Mouse (Mus musculus) limb, embryonic 10.5 days (tissue): ENCODE results near the gene Mettl6. TPM values are rescaled to one million over a fixed set of nuclear protein-coding genes. Genes with fewer than 3 reads are reported as not detected.
"Not testable (repeated sequence)": the region's sequence is repeated elsewhere in the genome, so short reads cannot be mapped to it uniquely, and the experiment has no call there.

Source experiments
- DNase-seq: peaks from one replicate; pipeline ENCODE4 v3.0.0-alpha.2; 2017; ENCODE audit warnings: low spot score
- H3K27ac ChIP-seq: fragments of 300-500 bp; sonication (generic); 2 replicates; pipeline ENCODE4 v1.5.1; 2016; ENCODE audit warnings: mild to moderate bottlenecking
- H3K27me3 ChIP-seq: fragments of 300-500 bp; sonication (generic); 2 replicates; pipeline ENCODE4 v1.6.1; 2016; ENCODE audit warnings: low read depth, mild to moderate bottlenecking; ENCODE audit not compliant: poor library complexity, severe bottlenecking
- H3K36me3 ChIP-seq: fragments of 300-500 bp; sonication (generic); 2 replicates; pipeline ENCODE4 v1.6.1; 2016; ENCODE audit warnings: mild to moderate bottlenecking, moderate library complexity
- H3K4me1 ChIP-seq: fragments of 300-500 bp; sonication (generic); 2 replicates; pipeline ENCODE4 v1.6.1; 2016
- H3K4me3 ChIP-seq: fragments of 300-500 bp; sonication (generic); 2 replicates; pipeline ENCODE4 v1.5.1; 2016; ENCODE audit warnings: mild to moderate bottlenecking, moderate library complexity
- H3K9me3 ChIP-seq: fragments of 300-500 bp; sonication (generic); replicated peaks from 2 replicates; pipeline ENCODE4 v1.6.1; 2016; ENCODE audit warnings: mild to moderate bottlenecking
- WGBS: fragments of 180-500 bp; shearing (Covaris S2); methylation state at CpG from one replicate; pipeline ENCODE4 v1.1.7; 2016; 5-methylcytosine and 5-hydroxymethylcytosine counted together
- polyA plus RNA-seq: library from polyadenylated mRNA; unstranded; fragments of >200 nt; fragmentation: Nextera tagmentation; extraction: Ambion mirVana; gene quantifications from 2 replicates; pipeline ENCODE4 v1.2.1, GENCODE M21; 2016

Mettl6 gene
- polyA plus RNA-seq, 1 experiment from 2014 or later = 85.8 TPM

DNA sequence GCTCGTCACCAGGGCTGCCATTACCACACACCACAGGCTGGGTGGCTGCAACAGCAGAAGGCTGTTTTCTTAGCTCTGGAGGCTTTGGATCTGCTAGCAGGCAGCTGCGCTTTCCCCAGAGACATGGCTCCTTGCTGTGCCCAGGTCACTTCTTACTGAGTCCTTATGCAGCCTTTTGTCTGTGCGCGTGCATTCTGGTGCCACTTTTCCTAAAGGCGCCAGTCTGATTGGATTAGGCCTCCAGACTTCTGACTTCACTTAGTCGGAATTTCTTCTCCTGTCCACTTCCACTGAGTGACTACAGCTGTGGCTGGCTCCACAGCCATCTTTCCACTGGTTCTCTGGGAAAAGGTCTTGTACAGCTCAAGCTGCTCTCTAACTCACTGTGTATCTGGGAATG, 32.0 kb downstream of the Mettl6 start:
- WGBS = 88% methylated on average over 6 of the region's 6 CpGs
- Histone ChIP-seq H3K4me3 (no peak overlapping the region), H3K9me3 (no peaks in the 10 kb centered on the region), H3K27ac (peak overlapping the region; percentile 46; the same call in 1 of the 2 replicates), H3K27me3 (no peaks in the 10 kb centered on the region), H3K36me3 (no peaks in the 10 kb centered on the region), H3K4me1 (peaks cover 22% of the 10 kb centered on the region)
- DNase-seq = no peak

DNA sequence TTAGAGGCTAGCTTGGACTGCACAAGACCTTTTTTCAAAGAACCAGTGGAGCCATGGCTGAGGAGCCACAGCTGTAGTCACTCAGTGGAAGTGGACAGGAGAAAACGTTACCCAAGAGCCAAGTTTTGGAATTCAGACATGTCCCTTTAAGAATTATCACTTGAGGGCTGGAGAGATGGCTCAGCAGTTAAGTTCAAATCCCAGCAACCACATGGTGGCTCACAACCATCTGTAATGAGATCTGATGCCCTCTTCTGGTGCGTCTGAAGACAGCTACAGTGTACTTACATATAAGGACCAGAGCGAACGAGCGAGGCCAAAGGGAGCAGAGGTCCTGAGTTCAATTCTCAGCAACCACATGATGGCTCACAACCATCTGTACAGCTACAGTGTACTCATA, 32.6 kb downstream of the Mettl6 start:
- not testable (repeated sequence) for H3K27ac ChIP-seq, H3K4me3 ChIP-seq, H3K27me3 ChIP-seq, H3K36me3 ChIP-seq, H3K9me3 ChIP-seq, DNase-seq
- peaks cover 29% of the 10 kb centered on the region for H3K4me1 ChIP-seq
- WGBS = 76% methylated on average over 5 of the region's 5 CpGs

DNA sequence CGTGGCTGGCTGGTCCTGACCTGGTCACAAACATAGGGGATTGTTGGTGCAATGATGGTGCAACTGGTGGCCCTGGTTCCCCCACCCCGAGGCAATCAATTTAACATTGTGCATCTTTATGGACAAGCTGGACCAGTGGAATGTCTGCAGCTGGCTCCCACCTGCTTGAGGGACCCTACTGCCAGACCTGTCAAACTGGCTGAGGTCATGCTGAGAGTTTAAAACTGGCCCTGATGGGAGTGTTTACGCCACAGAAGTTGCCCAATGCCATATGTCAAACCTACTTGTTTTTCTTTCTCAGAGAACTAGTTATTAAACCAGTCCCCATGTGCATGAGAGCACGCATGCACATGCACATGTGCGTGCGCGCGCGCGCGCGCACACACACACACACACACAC, 36.8 kb downstream of the Mettl6 start:
- Histone ChIP-seq H3K36me3 (no peaks in the 10 kb centered on the region), H3K4me3 (no peak overlapping the region), H3K27ac (peak overlapping the region; percentile 64; the same call in 1 of the 2 replicates), H3K9me3 (no peaks in the 10 kb centered on the region), H3K27me3 (no peaks in the 10 kb centered on the region), H3K4me1 (peaks cover 28% of the 10 kb centered on the region)
- WGBS = 86% methylated on average over 12 of the region's 12 CpGs
- DNase-seq = peak; percentile 49

DNA sequence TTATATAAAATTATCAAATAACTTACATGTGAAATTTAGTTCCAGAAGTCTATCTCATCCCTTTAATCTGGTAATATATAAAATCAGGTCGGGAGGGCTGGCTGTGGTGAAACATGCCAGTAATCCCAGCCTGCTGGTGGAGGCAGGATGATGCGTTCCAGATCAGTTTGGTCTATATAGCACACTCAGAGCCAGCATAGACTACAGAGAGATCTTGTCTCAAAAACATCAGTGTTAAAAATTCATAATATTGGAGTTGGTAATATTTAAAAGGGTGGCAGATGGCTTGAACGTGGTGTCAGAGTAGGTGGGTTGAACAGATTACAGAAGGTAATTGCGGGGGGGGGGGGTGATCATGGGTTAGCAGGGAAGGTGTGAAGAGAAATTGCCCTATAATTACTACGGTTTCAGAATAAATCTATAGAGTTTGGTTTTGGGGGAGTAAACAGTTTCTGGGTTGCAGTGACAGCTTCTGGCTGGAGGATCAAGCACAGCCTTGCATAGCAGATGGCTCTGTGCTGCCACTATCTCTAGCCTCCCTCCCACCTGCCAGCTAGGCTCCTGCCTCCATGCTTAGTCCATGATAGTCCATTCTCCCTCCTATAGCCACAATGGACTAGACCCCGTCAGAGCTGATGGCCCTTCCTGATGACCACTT, 38.6 kb downstream of the Mettl6 start:
- no peak overlapping the region for H3K27ac ChIP-seq
- 85% methylated on average over 6 of the region's 6 CpGs for WGBS

DNA sequence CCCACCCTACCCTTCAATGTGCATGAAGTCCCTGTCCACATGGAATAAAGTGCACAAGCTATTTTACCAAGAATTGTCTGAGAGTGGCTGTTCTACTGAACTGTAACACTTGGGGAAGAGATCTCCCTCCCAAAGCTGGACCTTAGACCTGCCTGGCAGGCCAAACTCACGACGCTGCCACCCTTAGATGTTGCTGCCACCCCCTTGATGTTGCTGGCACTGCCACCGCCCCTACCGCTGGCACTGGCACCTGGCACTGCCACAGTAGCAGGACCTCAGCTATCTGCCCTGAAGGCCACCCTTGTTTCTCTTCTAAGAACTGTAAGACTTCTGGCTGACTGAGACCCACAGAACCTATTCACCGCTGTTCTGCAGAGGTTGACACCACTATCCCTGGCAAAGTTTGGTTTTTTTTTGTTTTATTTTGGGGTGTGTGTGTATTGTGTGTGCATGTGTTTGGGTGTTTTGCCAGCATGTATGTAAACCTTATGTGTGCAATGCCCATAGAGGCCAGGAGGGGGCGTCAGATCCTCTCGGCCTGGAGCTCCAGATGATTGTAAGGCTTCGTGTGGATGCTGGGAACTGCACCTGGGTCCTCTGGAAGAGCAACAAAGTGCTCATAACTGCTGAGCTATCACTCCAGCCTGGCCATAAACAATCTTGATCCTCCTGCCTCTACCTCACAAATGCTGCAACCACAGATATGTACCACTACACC, 39.8 kb downstream of the Mettl6 start:
- no peak for DNase-seq
- 85% methylated on average over 8 of the region's 8 CpGs for WGBS

More for the DNA sequence above, 38.6 kb downstream of the Mettl6 start:
- Histone ChIP-seq H3K27me3 (no peaks in the 10 kb centered on the region), H3K9me3 (no peaks in the 10 kb centered on the region), H3K4me3 (no peak overlapping the region), H3K36me3 (no peaks in the 10 kb centered on the region), H3K4me1 (peaks cover 24% of the 10 kb centered on the region)
- no peak for DNase-seq

DNA sequence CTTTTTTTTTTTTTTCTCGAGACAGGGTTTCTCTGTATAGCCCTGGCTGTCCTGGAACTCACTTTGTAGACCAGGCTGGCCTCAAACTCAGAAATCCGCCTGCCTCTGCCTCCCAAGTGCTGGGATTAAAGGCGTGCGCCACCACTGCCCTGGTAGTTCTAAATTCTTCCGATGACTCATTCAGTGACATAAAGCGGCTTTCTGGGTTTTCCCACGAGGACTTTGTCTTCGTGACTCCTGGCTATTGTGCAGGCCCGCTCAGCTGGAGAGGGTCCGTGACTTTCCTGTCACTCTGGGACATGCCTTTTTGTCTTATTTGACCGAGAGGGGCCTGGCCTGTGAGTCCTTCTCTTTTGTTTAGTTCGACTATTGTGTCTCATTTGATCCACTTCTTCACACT, 40.9 kb downstream of the Mettl6 start:
- 87% methylated on average over 12 of the region's 12 CpGs for WGBS
- H3K4me3 ChIP-seq = not testable (repeated sequence)

More for the DNA sequence above, 39.8 kb downstream of the Mettl6 start:
- Histone ChIP-seq H3K9me3 (no peaks in the 10 kb centered on the region), H3K36me3 (no peaks in the 10 kb centered on the region), H3K27ac (no peak overlapping the region), H3K4me3 (no peak overlapping the region), H3K4me1 (peaks cover 24% of the 10 kb centered on the region), H3K27me3 (no peaks in the 10 kb centered on the region)

DNA sequence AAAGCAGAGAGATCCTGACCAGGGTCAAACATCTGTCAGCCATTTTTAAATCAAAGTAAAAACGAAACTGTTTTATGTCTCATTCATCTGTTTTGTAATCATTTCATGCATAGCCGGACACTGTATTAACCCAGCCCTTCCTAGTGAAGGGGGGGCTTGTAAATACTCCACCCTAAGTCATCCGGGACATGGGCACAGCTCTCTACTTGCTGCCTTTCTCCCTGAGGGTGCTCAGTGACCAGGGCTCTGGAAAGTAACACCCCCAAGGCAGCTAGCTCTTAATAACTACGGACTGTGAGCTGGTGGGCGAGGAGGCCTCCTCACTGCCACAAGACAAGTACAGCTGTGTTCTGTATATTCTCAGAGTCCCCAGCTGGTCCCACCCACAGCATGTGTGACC, 45.8 kb downstream of the Mettl6 start:
- DNase-seq = no peak

More for the DNA sequence above, 40.9 kb downstream of the Mettl6 start:
- peaks cover 21% of the 10 kb centered on the region for H3K4me1 ChIP-seq
- H3K36me3 ChIP-seq, DNase-seq, H3K27ac ChIP-seq, H3K9me3 ChIP-seq, H3K27me3 ChIP-seq: not testable (repeated sequence)

DNA sequence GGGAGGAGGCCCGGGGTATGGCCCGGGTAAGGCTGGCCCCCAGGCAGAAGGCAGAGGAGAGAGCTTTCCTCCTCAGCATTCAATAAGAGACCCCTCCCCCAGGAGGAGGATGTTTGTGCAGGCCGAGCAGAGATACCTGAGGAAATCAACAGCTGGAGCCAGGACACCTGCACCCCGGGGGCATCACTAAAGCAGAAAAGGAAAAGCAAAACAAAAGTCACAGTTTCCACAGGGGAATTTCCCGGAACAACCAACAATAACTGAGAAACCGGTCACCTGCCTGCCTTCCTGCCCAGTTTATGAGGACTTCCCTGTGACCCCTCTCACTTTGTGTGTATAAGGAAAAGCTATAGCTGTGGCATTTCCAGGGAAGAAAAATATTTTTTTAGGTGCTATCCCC, 51.2 kb downstream of the Mettl6 start:
- no peaks in the 10 kb centered on the region for H3K9me3 ChIP-seq
- H3K4me1 ChIP-seq = no peaks in the 10 kb centered on the region
- H3K4me3 ChIP-seq = no peak overlapping the region
- H3K27ac ChIP-seq = no peak overlapping the region
- 70% methylated on average over 6 of the region's 6 CpGs for WGBS
- DNase-seq = no peak
- no peaks in the 10 kb centered on the region for H3K36me3 ChIP-seq
- no peaks in the 10 kb centered on the region for H3K27me3 ChIP-seq

More for the DNA sequence above, 45.8 kb downstream of the Mettl6 start:
- H3K4me3 ChIP-seq = no peak overlapping the region
- no peaks in the 10 kb centered on the region for H3K4me1 ChIP-seq
- no peaks in the 10 kb centered on the region for H3K27me3 ChIP-seq
- H3K27ac ChIP-seq = no peak overlapping the region
- H3K9me3 ChIP-seq = no peaks in the 10 kb centered on the region
- H3K36me3 ChIP-seq = no peaks in the 10 kb centered on the region
- 78% methylated on average over 5 of the region's 5 CpGs for WGBS

DNA sequence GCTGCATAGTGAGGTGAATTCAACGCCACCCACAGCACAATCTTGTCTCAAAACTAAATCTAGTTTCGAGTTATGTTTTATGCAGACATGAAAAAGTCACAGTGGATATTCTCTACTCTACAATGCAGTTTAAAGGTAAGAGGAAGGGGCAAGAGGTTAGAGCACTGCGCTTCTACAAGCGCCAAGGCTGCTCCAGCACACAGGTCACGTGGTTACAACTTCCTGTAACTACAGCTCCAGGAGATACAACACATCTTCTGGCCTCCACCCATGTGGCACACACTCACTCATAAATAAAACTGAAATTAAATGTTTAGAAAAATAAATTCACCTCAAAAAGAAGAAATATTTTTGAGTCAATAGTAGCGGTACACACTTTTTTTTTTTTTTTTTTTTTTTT, 54.1 kb downstream of the Mettl6 start:
- DNase-seq = no peak
- 86% methylated on average over 6 of the region's 6 CpGs for WGBS
- no peak overlapping the region for H3K4me3 ChIP-seq
- no peak overlapping the region for H3K27ac ChIP-seq
- H3K36me3 ChIP-seq = no peaks in the 10 kb centered on the region
- peaks cover 5% of the 10 kb centered on the region; the same call in 1 of the 2 replicates for H3K27me3 ChIP-seq
- H3K9me3 ChIP-seq = no peaks in the 10 kb centered on the region
- peaks cover 8% of the 10 kb centered on the region for H3K4me1 ChIP-seq

DNA sequence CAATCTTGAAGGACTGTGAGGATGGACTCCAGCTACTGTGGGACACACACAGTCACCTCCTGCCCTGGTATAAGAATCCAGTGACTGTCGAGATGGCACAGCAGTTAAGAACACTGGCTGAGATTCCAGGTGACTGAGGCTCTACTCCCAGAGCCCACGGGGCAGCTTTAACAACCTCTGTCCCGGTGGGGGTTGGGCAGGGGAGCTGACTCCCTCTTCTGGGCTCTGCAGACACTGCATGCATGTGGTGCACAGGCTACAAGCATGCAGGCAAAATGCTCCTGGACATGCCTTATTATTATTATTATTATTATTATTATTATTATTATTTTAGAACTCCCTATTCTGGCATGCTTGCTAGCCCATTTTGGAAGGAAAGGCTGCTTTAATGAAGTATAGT, 54.6 kb downstream of the Mettl6 start:
- no peaks in the 10 kb centered on the region for H3K9me3 ChIP-seq
- H3K36me3 ChIP-seq = no peaks in the 10 kb centered on the region
- peaks cover 9% of the 10 kb centered on the region for H3K4me1 ChIP-seq
- H3K27me3 ChIP-seq = peaks cover 5% of the 10 kb centered on the region; the same call in 1 of the 2 replicates
- 26% methylated on average over 3 of the region's 3 CpGs for WGBS
- no peak for DNase-seq
- no peak overlapping the region for H3K27ac ChIP-seq
- no peak overlapping the region for H3K4me3 ChIP-seq

DNA sequence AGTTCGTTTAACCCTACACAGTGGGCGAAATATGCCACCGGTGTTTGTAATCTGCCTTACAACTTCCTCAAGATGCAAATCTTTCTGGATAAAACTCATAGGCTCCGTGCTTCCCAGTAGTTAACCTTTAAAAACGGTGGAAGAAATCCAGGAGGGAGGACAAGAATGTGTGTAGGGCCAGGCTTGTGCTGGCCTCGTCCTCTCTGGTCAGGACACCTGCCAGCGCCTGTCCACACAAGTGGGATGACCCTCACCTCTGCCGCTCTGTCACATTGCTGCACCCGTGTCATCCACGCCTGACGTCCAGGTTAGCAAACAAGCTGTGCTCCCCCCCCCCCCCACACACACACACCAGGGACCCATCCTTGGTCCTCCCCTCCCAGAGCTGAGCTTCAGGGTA, 55.6 kb downstream of the Mettl6 start:
- no peaks in the 10 kb centered on the region for H3K36me3 ChIP-seq
- no peak for DNase-seq
- no peaks in the 10 kb centered on the region for H3K9me3 ChIP-seq
- H3K4me1 ChIP-seq = peaks cover 18% of the 10 kb centered on the region
- no peak overlapping the region for H3K27ac ChIP-seq
- H3K4me3 ChIP-seq = no peak overlapping the region
- H3K27me3 ChIP-seq = peaks cover 5% of the 10 kb centered on the region; the same call in 1 of the 2 replicates
- 78% methylated on average over 11 of the region's 11 CpGs for WGBS

DNA sequence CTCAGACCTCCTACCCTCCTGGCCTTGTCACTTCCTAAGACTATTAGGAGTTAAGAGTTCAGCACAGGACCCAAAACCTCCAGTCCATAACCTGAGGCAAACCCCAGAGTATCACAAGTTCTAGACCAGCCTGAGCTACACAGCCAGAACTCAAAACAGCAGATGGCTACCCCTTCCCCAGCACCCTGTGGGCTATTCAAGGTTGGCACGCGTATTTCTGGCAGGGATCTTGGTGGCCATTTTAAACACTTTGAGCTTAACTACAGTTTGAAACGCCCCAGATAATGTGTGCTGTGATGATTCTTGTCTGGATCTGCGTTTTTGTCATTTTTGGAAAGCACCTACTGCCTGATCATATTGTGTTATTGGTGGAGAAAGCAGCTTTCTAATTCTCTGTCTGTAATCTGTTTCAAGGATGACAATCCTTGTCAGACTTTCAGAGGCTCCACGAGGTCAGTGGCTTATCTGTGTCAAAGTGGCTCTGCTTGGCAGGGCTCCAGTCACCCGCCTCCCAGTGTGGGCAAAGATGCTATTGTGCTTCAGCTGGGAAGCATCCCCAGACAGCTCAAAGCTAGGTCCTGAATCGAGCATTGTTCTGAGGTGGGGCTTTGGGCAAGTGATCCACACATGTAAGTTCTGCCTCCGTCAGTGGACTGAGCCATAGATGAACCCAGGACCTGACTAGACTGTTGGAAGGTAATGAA, 56.9 kb downstream of the Mettl6 start:
- DNase-seq = no peak
- Histone ChIP-seq H3K27me3 (peaks cover 5% of the 10 kb centered on the region; the same call in 1 of the 2 replicates), H3K36me3 (no peaks in the 10 kb centered on the region; the same call in 1 of the 2 replicates), H3K27ac (no peak overlapping the region), H3K4me3 (no peak overlapping the region), H3K4me1 (peaks cover 31% of the 10 kb centered on the region), H3K9me3 (no peaks in the 10 kb centered on the region)
- WGBS = 84% methylated on average over 8 of the region's 8 CpGs
